Mouse (Mus musculus): Measurements from ENCODE around the gene Mbtd1. TPM values are rescaled to one million over a fixed set of nuclear protein-coding genes. Genes with fewer than 3 reads are reported as not detected.

The Mbtd1 gene
- polyA plus RNA-seq, 1 experiment from 2014 or later: 19.5 TPM

GRCm38 (mm10) chr11:93929106-93929505, 43.5 kb downstream of the Mbtd1 start:
- Histone ChIP-seq H3K36me3 (replicated peaks; ENCODE audit: control insufficient read depth, insufficient read depth) (peaks cover 92% of the 10 kb centered on the region), H3K4me2 (replicated peaks) (no peak overlapping the region), H3K4me3 (replicated peaks; ENCODE audit: low read length) (no peak overlapping the region), H3K4me1 (replicated peaks; ENCODE audit: control insufficient read depth, insufficient read depth, low read length) (no peaks in the 10 kb centered on the region), H3K9me3 (ENCODE audit: control insufficient read depth, low read length) (no peaks in the 10 kb centered on the region), H3K9ac (no peak overlapping the region), H3K27me3 (ENCODE audit: control insufficient read depth, insufficient read depth, low read length) (no peaks in the 10 kb centered on the region), H3K27ac (no peak overlapping the region)
- no peak for ATAC-seq (ENCODE audit: low FRiP score)
- DNase-seq (ENCODE audit: low spot score): no peak

GRCm38 (mm10) chr11:93940906-93941305, 55.3 kb downstream of the Mbtd1 start:
- 89% methylated on average over 2 of the region's 2 CpGs for WGBS
- Histone ChIP-seq H3K4me1 (replicated peaks; ENCODE audit: control insufficient read depth, insufficient read depth, low read length) (no peaks in the 10 kb centered on the region), H3K27me3 (ENCODE audit: control insufficient read depth, insufficient read depth, low read length) (no peaks in the 10 kb centered on the region), H3K27ac (no peak overlapping the region), H3K9ac (no peak overlapping the region), H3K4me2 (replicated peaks) (no peak overlapping the region), H3K36me3 (replicated peaks; ENCODE audit: control insufficient read depth, insufficient read depth) (peaks cover 81% of the 10 kb centered on the region), H3K4me3 (replicated peaks; ENCODE audit: low read length) (no peak overlapping the region), H3K9me3 (ENCODE audit: control insufficient read depth, low read length) (no peaks in the 10 kb centered on the region)
- ATAC-seq (ENCODE audit: low FRiP score): no peak
- DNase-seq (ENCODE audit: low spot score): no peak

GRCm38 (mm10) chr11:93944986-93945385, 59.3 kb downstream of the Mbtd1 start:
- Histone ChIP-seq H3K4me1 (replicated peaks; ENCODE audit: control insufficient read depth, insufficient read depth, low read length) (no peaks in the 10 kb centered on the region), H3K36me3 (replicated peaks; ENCODE audit: control insufficient read depth, insufficient read depth) (peaks cover 59% of the 10 kb centered on the region)
- WGBS: 87% methylated on average over 3 of the region's 3 CpGs

GRCm38 (mm10) chr11:93948887-93949567, 63.4 kb downstream of the Mbtd1 start:
- H3K27me3 ChIP-seq (ENCODE audit: control insufficient read depth, insufficient read depth, low read length): no peaks in the 10 kb centered on the region
- H3K27ac ChIP-seq: no peak overlapping the region
- H3K4me3 ChIP-seq (replicated peaks; ENCODE audit: low read length): no peak overlapping the region
- H3K36me3 ChIP-seq (replicated peaks; ENCODE audit: control insufficient read depth, insufficient read depth): peaks cover 51% of the 10 kb centered on the region
- whole genome bisulfite sequencing: 94% methylated on average over 9 of the region's 9 CpGs
- ATAC-seq (ENCODE audit: low FRiP score) (no peak), DNase-seq (ENCODE audit: low spot score) (no peak)
- H3K4me2 ChIP-seq (replicated peaks): no peak overlapping the region
- no peaks in the 10 kb centered on the region for H3K9me3 ChIP-seq (ENCODE audit: control insufficient read depth, low read length)
- peaks cover 5% of the 10 kb centered on the region for H3K4me1 ChIP-seq (replicated peaks; ENCODE audit: control insufficient read depth, insufficient read depth, low read length)
- H3K9ac ChIP-seq: no peak overlapping the region

More at GRCm38 (mm10) chr11:93944986-93945385, 59.3 kb downstream of the Mbtd1 start:
- H3K9me3 ChIP-seq (ENCODE audit: control insufficient read depth, low read length): no peaks in the 10 kb centered on the region
- H3K27me3 ChIP-seq (ENCODE audit: control insufficient read depth, insufficient read depth, low read length): no peaks in the 10 kb centered on the region
- H3K9ac ChIP-seq: no peak overlapping the region
- H3K4me3 ChIP-seq (replicated peaks; ENCODE audit: low read length): no peak overlapping the region
- H3K4me2 ChIP-seq (replicated peaks): no peak overlapping the region
- ATAC-seq (ENCODE audit: low FRiP score) (no peak), DNase-seq (ENCODE audit: low spot score) (no peak)
- no peak overlapping the region for H3K27ac ChIP-seq

- H3K4me1 ChIP-seq (replicated peaks; ENCODE audit: control insufficient read depth, insufficient read depth, low read length): peaks cover 10% of the 10 kb centered on the region
- H3K36me3 ChIP-seq (replicated peaks; ENCODE audit: control insufficient read depth, insufficient read depth): peaks cover 47% of the 10 kb centered on the region
- H3K27me3 ChIP-seq (ENCODE audit: control insufficient read depth, insufficient read depth, low read length): no peaks in the 10 kb centered on the region
- H3K4me2 ChIP-seq (replicated peaks): no peak overlapping the region
- DNase-seq (ENCODE audit: low spot score): no peak
- WGBS: 89% methylated on average over 1 of the region's 1 CpGs
- no peaks in the 10 kb centered on the region for H3K9me3 ChIP-seq (ENCODE audit: control insufficient read depth, low read length)
- no peak overlapping the region for H3K27ac ChIP-seq
- H3K9ac ChIP-seq: no peak overlapping the region
- no peak overlapping the region for H3K4me3 ChIP-seq (replicated peaks; ENCODE audit: low read length)
- ATAC-seq (ENCODE audit: low FRiP score): no peak
These were observed 64.4 kb downstream of the Mbtd1 start for GRCm38 (mm10) chr11:93950045-93950444.

- H3K4me2 ChIP-seq (replicated peaks): no peak overlapping the region
- no peak for ATAC-seq (ENCODE audit: low FRiP score)
- no peak overlapping the region for H3K9ac ChIP-seq
- H3K27me3 ChIP-seq (ENCODE audit: control insufficient read depth, insufficient read depth, low read length): no peaks in the 10 kb centered on the region
- DNase-seq (ENCODE audit: low spot score): no peak
- H3K36me3 ChIP-seq (replicated peaks; ENCODE audit: control insufficient read depth, insufficient read depth): peaks cover 45% of the 10 kb centered on the region
- H3K4me1 ChIP-seq (replicated peaks; ENCODE audit: control insufficient read depth, insufficient read depth, low read length): peaks cover 19% of the 10 kb centered on the region
- H3K27ac ChIP-seq: no peak overlapping the region
- H3K4me3 ChIP-seq (replicated peaks; ENCODE audit: low read length): no peak overlapping the region
- no peaks in the 10 kb centered on the region for H3K9me3 ChIP-seq (ENCODE audit: control insufficient read depth, low read length)
- WGBS: 83% methylated on average over 5 of the region's 5 CpGs
These were observed 66.7 kb downstream of the Mbtd1 start for GRCm38 (mm10) chr11:93952376-93952775.

GRCm38 (mm10) chr11:93954738-93955255, 69.1 kb downstream of the Mbtd1 start:
- 44% methylated on average over 13 of the region's 13 CpGs for WGBS
- Histone ChIP-seq H3K36me3 (replicated peaks; ENCODE audit: control insufficient read depth, insufficient read depth) (peaks cover 55% of the 10 kb centered on the region), H3K4me1 (replicated peaks; ENCODE audit: control insufficient read depth, insufficient read depth, low read length) (peaks cover 19% of the 10 kb centered on the region), H3K9ac (peak overlapping the region; percentile 79), H3K27ac (peak overlapping the region; percentile 86; the same call in 1 of the 2 replicates), H3K4me3 (replicated peaks; ENCODE audit: low read length) (peak overlapping the region; percentile 68), H3K4me2 (replicated peaks) (peak overlapping the region; percentile 93), H3K9me3 (ENCODE audit: control insufficient read depth, low read length) (no peaks in the 10 kb centered on the region), H3K27me3 (ENCODE audit: control insufficient read depth, insufficient read depth, low read length) (no peaks in the 10 kb centered on the region)
- DNase-seq (ENCODE audit: low spot score) (no peak), ATAC-seq (ENCODE audit: low FRiP score) (no peak)

- under 1% methylated on average over 66 of the region's 67 CpGs for WGBS
- Histone ChIP-seq H3K27ac (peak overlapping the region; percentile 86), H3K36me3 (replicated peaks; ENCODE audit: control insufficient read depth, insufficient read depth) (peaks cover 59% of the 10 kb centered on the region), H3K4me2 (replicated peaks) (peak overlapping the region; percentile 93), H3K4me1 (replicated peaks; ENCODE audit: control insufficient read depth, insufficient read depth, low read length) (peaks cover 19% of the 10 kb centered on the region), H3K9me3 (ENCODE audit: control insufficient read depth, low read length) (no peaks in the 10 kb centered on the region), H3K27me3 (ENCODE audit: control insufficient read depth, insufficient read depth, low read length) (no peaks in the 10 kb centered on the region), H3K4me3 (replicated peaks; ENCODE audit: low read length) (peak overlapping the region; percentile 68), H3K9ac (peak overlapping the region; percentile 79)
- peak; percentile 80 for DNase-seq (ENCODE audit: low spot score)
- peak; percentile 95 for ATAC-seq (ENCODE audit: low FRiP score)
These were observed 69.9 kb downstream of the Mbtd1 start for GRCm38 (mm10) chr11:93955256-93956150.

GRCm38 (mm10) chr11:93956159-93956558, 70.5 kb downstream of the Mbtd1 start, which contains the start of gene Nme2:
TSS of gene Nme2 (minus strand) at chr11:93956259.
- peaks cover 19% of the 10 kb centered on the region for H3K4me1 ChIP-seq (replicated peaks; ENCODE audit: control insufficient read depth, insufficient read depth, low read length)
- H3K27me3 ChIP-seq (ENCODE audit: control insufficient read depth, insufficient read depth, low read length): no peaks in the 10 kb centered on the region
- peak within 1 kb of the TSS; percentile 86 for H3K27ac ChIP-seq
- peak within 1 kb of the TSS; percentile 93 for H3K4me2 ChIP-seq (replicated peaks)
- peak within 1 kb of the TSS; percentile 79 for H3K9ac ChIP-seq
- 7% methylated on average over 6 of the region's 6 CpGs for WGBS
- H3K4me3 ChIP-seq (replicated peaks; ENCODE audit: low read length): peak within 1 kb of the TSS; percentile 68
- H3K36me3 ChIP-seq (replicated peaks; ENCODE audit: control insufficient read depth, insufficient read depth): peaks cover 60% of the 10 kb centered on the region
- ATAC-seq (ENCODE audit: low FRiP score) (peak; percentile 5; the same call in 1 of the 2 replicates), DNase-seq (ENCODE audit: low spot score) (no peak)
- H3K9me3 ChIP-seq (ENCODE audit: control insufficient read depth, low read length): no peaks in the 10 kb centered on the region

All from hindbrain, embryonic 14.5 days (tissue).